Mouse (Mus musculus): Measurements from ENCODE around the gene Coro2a. TPM values are rescaled to one million over a fixed set of nuclear protein-coding genes. Genes with fewer than 3 reads are reported as not detected.

The Coro2a gene
- polyA plus RNA-seq, 1 experiment: 36.0 TPM

DNA sequence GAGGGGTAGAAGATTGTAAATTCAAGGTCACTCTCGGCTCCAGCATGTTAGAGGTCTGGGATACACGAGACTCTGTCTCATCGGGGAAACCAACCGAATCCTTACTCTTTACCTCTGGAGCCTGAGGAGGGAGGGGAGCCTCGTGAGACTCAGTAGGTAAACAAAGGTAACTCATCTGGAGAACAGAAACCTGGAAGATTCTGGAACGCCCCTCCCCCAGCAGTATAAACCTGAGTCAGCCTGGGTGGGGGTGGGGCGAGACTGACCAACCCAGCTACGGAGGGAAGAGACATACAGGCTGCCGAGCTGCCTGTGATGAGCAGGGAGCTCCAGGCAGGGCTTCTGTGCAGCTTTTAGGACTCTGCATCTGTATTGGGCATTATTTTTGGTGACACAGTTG is 26.9 kb upstream of the Coro2a start:
- Histone ChIP-seq H3K36me3 (ENCODE audit: control insufficient read depth, insufficient read depth, low read length) (no peaks in the 10 kb centered on the region), H3K4me1 (ENCODE audit: control insufficient read depth, insufficient read depth, insufficient read length) (peaks cover 2% of the 10 kb centered on the region; the same call in 1 of the 2 replicates), H3K27me3 (ENCODE audit: control insufficient read depth, insufficient read depth, low read length) (no peaks in the 10 kb centered on the region), H3K27ac (ENCODE audit: insufficient read depth, low read length) (no peak overlapping the region), H3K4me3 (ENCODE audit: extremely low read depth, insufficient read depth, insufficient read length) (no peak overlapping the region)
- no peak for TF ChIP-seq POLR2A (IDR thresholded peaks at IDR 0.05; ENCODE audit: low read depth, low read length)
- no peak for TF ChIP-seq CTCF (IDR thresholded peaks at IDR 0.05; ENCODE audit: extremely low read depth, insufficient read depth, insufficient read length, insufficient replicate concordance)
- 85% methylated on average over 9 of the region's 9 CpGs for WGBS
- DNase-seq (ENCODE audit: low read depth in 1 of 2, low spot score in 2 of 2): no peak

DNA sequence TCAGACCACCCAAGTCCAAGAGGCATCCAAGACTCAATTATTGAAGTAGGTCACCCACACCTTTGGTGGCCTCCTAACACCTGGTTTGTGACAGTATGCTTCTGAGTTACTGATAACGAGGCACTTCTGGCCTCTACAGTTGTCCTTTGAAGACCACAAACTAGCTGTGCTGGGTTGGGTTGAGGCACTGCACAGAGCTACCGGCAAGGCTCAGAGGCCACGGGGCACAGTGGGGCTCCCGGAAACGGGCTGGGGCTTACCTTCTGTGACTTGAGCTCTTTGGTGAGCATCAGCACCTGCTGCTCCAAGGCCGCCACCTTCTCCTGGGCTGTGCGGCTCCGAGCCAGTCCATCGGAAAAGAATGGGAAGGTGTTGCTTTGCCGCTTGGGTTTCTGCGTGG is 26.1 kb upstream of the Coro2a start:
- no peaks in the 10 kb centered on the region for H3K36me3 ChIP-seq (ENCODE audit: control insufficient read depth, insufficient read depth, low read length)
- H3K4me3 ChIP-seq (ENCODE audit: extremely low read depth, insufficient read depth, insufficient read length): no peak overlapping the region
- peaks cover 2% of the 10 kb centered on the region; the same call in 1 of the 2 replicates for H3K4me1 ChIP-seq (ENCODE audit: control insufficient read depth, insufficient read depth, insufficient read length)
- no peak for TF ChIP-seq POLR2A (IDR thresholded peaks at IDR 0.05; ENCODE audit: low read depth, low read length)
- no peak for TF ChIP-seq CTCF (IDR thresholded peaks at IDR 0.05; ENCODE audit: extremely low read depth, insufficient read depth, insufficient read length, insufficient replicate concordance)
- DNase-seq (ENCODE audit: low read depth in 1 of 2, low spot score in 2 of 2): no peak
- no peak overlapping the region for H3K27ac ChIP-seq (ENCODE audit: insufficient read depth, low read length)
- no peaks in the 10 kb centered on the region for H3K27me3 ChIP-seq (ENCODE audit: control insufficient read depth, insufficient read depth, low read length)
- 89% methylated on average over 11 of the region's 11 CpGs for WGBS

DNA sequence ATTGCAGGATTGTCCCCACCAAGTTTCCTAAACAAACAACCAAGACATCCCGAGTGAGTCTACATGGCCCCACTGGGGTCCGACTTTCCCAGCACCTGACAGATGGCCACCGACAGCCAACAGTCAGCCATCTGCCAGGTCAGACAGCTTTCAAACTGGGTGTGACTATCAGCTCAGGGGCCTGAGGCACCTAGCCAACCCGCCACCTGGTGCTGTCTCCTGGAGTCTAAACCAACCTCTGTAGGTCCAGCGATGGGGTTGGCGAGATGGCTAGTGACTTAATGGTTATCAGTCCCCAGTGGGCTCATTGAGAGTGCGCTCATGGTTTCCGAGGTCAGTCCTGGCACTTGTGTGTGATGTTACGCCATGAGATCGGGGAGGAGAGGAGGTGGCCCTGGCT is 23.1 kb upstream of the Coro2a start:
- Histone ChIP-seq H3K4me1 (ENCODE audit: control insufficient read depth, insufficient read depth, insufficient read length) (peaks cover under 1% of the 10 kb centered on the region; the same call in 1 of the 2 replicates), H3K4me3 (ENCODE audit: extremely low read depth, insufficient read depth, insufficient read length) (no peak overlapping the region), H3K27ac (ENCODE audit: insufficient read depth, low read length) (no peak overlapping the region), H3K36me3 (ENCODE audit: control insufficient read depth, insufficient read depth, low read length) (no peaks in the 10 kb centered on the region), H3K27me3 (ENCODE audit: control insufficient read depth, insufficient read depth, low read length) (no peaks in the 10 kb centered on the region)
- TF ChIP-seq CTCF (IDR thresholded peaks at IDR 0.05; ENCODE audit: extremely low read depth, insufficient read depth, insufficient read length, insufficient replicate concordance) (no peak), POLR2A (IDR thresholded peaks at IDR 0.05; ENCODE audit: low read depth, low read length) (no peak)
- no peak for DNase-seq (ENCODE audit: low read depth in 1 of 2, low spot score in 2 of 2)
- WGBS: 84% methylated on average over 10 of the region's 10 CpGs

DNA sequence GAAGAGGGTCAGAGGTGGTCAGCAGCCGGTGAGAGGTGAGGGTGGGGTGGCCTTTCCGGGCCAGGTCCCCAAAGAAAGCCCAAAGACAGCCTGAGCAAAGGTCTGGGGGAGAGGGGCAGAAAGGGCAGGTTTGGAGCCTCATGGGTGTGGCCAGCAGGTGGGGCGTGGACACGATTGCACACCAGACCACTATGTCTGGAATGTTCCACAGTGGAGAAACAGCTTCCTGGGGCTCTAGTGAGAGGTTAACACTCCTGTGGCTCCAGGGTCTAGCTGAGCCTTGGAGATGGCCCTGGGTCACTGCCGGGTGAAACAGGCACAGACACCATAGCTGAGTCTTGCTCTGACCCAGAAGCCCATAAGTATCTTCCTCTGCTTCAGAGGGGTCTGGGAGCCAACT is 21.0 kb upstream of the Coro2a start:
- Histone ChIP-seq H3K36me3 (ENCODE audit: control insufficient read depth, insufficient read depth, low read length) (no peaks in the 10 kb centered on the region), H3K4me1 (ENCODE audit: control insufficient read depth, insufficient read depth, insufficient read length) (no peaks in the 10 kb centered on the region), H3K4me3 (ENCODE audit: extremely low read depth, insufficient read depth, insufficient read length) (no peak overlapping the region), H3K27ac (ENCODE audit: insufficient read depth, low read length) (no peak overlapping the region), H3K27me3 (ENCODE audit: control insufficient read depth, insufficient read depth, low read length) (no peaks in the 10 kb centered on the region)
- TF ChIP-seq CTCF (IDR thresholded peaks at IDR 0.05; ENCODE audit: extremely low read depth, insufficient read depth, insufficient read length, insufficient replicate concordance): no peak
- TF ChIP-seq POLR2A (IDR thresholded peaks at IDR 0.05; ENCODE audit: low read depth, low read length): no peak
- DNase-seq (ENCODE audit: low read depth in 1 of 2, low spot score in 2 of 2): no peak
- 87% methylated on average over 5 of the region's 5 CpGs for WGBS

DNA sequence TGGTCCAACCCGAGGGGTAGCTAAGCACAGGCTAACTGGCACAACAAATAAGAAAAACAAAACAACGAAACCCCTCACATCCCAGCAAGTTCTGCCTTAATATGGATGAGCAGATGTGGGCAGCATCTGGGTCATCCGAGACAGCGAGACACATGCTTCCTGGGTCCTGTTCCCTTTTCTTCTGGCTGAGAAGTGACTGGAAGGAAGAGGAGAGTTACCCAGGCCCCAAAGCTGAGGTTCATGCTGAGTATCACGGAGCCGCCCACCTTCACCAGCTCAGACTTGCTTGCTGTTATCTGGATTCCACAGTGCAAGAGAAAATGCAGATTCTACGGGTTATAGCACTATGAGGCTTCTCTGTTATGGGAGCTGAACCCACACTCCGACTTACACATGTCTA is 18.9 kb upstream of the Coro2a start:
- Histone ChIP-seq H3K4me3 (ENCODE audit: extremely low read depth, insufficient read depth, insufficient read length) (no peak overlapping the region), H3K36me3 (ENCODE audit: control insufficient read depth, insufficient read depth, low read length) (no peaks in the 10 kb centered on the region), H3K4me1 (ENCODE audit: control insufficient read depth, insufficient read depth, insufficient read length) (no peaks in the 10 kb centered on the region), H3K27me3 (ENCODE audit: control insufficient read depth, insufficient read depth, low read length) (no peaks in the 10 kb centered on the region), H3K27ac (ENCODE audit: insufficient read depth, low read length) (no peak overlapping the region)
- 70% methylated on average over 8 of the region's 8 CpGs for WGBS
- DNase-seq (ENCODE audit: low read depth in 1 of 2, low spot score in 2 of 2): no peak
- TF ChIP-seq POLR2A (IDR thresholded peaks at IDR 0.05; ENCODE audit: low read depth, low read length) (no peak), CTCF (IDR thresholded peaks at IDR 0.05; ENCODE audit: extremely low read depth, insufficient read depth, insufficient read length, insufficient replicate concordance) (no peak)

DNA sequence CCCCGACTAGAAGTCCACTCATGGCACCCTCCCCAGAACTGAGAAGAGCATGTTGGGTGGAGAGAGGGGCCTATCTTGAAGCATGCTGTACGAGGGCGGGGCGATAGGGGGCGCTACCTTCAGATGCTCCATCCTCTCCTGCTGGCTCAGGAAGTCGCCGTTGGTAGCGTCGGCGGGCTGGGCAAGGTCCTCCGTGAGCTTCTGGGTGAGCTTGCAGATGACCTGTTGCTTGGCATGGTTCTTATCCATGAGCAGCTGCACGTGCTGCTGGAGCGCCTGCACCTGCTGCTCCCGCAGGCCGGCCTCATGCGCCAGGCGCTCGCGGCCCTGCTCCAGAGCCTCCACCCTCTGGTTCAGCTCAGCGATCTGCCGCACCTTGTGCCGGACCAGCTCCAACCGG is 18.3 kb upstream of the Coro2a start:
- Histone ChIP-seq H3K4me3 (ENCODE audit: extremely low read depth, insufficient read depth, insufficient read length) (no peak overlapping the region), H3K36me3 (ENCODE audit: control insufficient read depth, insufficient read depth, low read length) (no peaks in the 10 kb centered on the region), H3K4me1 (ENCODE audit: control insufficient read depth, insufficient read depth, insufficient read length) (no peaks in the 10 kb centered on the region), H3K27ac (ENCODE audit: insufficient read depth, low read length) (no peak overlapping the region), H3K27me3 (ENCODE audit: control insufficient read depth, insufficient read depth, low read length) (no peaks in the 10 kb centered on the region)
- 68% methylated on average over 23 of the region's 23 CpGs for WGBS
- no peak for DNase-seq (ENCODE audit: low read depth in 1 of 2, low spot score in 2 of 2)
- no peak for TF ChIP-seq POLR2A (IDR thresholded peaks at IDR 0.05; ENCODE audit: low read depth, low read length)
- TF ChIP-seq CTCF (IDR thresholded peaks at IDR 0.05; ENCODE audit: extremely low read depth, insufficient read depth, insufficient read length, insufficient replicate concordance): no peak

DNA sequence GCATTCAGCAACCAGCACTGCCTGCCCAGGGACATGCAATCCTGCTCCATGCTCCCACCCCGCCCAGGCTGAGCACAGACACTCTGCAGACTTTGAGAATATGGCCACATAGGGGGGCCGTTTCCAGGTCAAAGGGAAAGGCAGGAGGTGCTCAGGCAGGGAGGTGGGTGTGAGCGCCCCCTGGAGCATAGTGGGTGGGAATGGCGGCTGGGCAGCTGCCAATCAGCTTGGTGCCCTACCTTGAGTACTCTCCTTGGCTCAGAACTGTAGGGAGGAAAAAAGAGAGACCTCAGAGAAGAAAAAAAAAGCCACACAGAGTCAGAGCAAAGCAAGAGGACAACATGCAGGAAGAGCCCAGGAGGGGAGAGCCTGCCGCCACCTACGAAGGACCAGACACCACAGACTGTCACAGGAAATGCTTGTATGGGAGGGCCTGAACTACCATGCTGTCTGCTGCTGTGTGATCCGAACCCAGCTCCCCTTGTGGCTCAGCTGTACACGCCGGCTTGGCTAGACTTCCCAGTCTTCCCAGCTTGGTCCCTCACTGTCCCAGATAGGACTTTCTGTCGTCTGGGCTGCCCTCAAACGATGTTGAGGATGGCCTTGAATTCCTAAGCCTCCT is 16.3 kb upstream of the Coro2a start:
- DNase-seq (ENCODE audit: low read depth in 1 of 2, low spot score in 2 of 2): peak in 1 of 2 experiments; percentile 22
- Histone ChIP-seq H3K27ac (ENCODE audit: insufficient read depth, low read length) (no peak overlapping the region), H3K36me3 (ENCODE audit: control insufficient read depth, insufficient read depth, low read length) (no peaks in the 10 kb centered on the region), H3K4me3 (ENCODE audit: extremely low read depth, insufficient read depth, insufficient read length) (no peak overlapping the region), H3K27me3 (ENCODE audit: control insufficient read depth, insufficient read depth, low read length) (no peaks in the 10 kb centered on the region), H3K4me1 (ENCODE audit: control insufficient read depth, insufficient read depth, insufficient read length) (no peaks in the 10 kb centered on the region)
- 64% methylated on average over 11 of the region's 11 CpGs for WGBS
- TF ChIP-seq POLR2A (IDR thresholded peaks at IDR 0.05; ENCODE audit: low read depth, low read length) (no peak), CTCF (IDR thresholded peaks at IDR 0.05; ENCODE audit: extremely low read depth, insufficient read depth, insufficient read length, insufficient replicate concordance) (peak; percentile 35; the same call in 1 of the 2 replicates)
